Mouse (Mus musculus) testis, postnatal 10 days (tissue): Measurements from ENCODE around the gene Gmnn.

Experiments used
- DNase-seq: peaks from one replicate; pipeline ENCODE4 v3.0.0; 2021; ENCODE audit warnings: low spot score

Gmnn gene

DNA sequence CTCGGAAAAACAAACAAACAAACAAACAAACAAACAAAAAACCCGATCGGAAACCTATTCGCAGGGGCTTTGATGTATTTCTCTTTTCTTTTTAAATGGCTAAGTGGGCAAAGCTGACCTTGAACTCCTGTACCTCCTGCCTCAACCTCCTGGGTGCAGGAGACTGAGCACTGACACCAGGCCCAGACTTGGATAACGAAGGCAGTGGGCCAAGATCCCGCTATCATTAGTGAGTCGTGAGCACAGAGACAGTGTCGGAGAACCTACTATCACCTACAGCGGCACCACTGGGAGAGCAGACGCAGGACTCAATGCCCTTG lies 680 bp downstream of the Gmnn start:
- DNase-seq = no peak

DNA sequence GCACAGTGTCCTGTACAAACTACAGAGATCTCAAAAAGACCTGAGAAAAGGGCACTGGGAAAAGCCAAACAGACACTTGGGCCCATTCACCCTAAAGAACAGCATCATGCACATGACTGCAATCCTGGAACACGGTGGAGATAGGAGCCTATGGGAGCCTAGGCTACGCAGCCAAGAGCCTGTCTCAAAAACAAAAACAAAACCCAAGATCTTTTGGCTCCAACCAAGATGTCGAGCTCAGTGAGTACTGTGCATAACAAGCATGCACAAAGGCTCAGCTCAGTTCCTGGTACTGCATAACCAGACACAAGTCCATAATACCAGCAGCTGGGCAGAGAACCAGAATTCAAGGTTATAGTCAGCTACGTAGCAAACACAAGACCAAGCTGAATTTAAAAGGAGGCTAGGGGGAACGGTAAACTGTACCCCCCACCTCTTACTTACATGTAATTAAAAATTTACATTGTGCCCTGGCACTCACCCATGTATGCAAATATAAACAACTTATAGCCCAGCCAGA lies 1.3 kb downstream of the Gmnn start:
- no peak for DNase-seq

DNA sequence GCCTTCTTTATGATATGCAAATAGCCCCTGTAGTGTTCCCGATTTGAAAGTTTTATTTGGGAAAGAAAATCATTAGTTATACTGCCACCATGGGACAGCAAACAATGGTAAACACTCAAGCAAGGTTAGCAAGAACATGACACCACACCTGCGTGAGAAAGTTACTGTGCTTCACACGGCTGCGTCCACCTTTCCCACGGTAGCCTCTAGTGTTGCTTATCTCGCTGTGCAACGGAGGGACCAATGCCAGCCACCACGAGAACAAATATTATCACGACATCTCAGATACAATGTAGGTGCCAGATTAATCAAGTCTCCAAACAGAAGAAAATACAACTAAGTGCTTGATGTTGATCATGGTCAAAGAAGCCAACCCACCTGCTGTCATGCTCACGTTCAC lies 2.3 kb downstream of the Gmnn start:
- no peak for DNase-seq

DNA sequence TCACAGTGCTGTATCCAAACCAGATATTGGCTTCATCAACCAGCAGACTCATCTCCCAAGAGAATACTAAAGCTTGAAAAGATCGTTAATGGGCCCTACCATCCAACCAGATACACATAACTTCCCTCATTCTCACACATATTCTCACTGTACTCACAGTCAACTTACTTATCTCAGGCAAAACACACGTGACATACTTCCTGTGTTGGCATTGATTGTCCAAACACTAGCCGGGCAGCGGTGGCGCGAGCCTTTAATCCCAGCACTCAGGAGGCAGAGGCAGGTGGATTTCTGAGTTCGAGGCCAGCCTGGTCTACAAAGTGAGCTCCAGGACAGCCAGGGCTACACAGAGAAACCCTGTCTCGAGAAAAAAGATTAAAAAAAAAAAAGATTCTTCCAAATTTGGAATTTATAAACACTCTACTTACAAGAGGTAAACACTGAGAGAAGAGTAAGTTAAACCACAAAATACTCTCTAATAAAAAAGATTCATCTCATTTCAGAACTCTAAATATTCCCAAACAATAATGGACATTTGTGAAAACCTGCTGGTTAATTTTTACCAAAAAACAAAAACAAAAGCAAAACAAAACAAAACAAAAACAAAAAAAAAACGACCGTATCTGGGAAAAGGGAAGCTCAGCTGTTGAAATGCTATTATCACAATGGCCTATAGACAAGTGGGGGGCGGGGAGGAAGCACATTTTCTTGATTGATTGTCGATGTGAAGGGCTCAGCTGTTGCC lies 3.7 kb downstream of the Gmnn start:
- no peak for DNase-seq

DNA sequence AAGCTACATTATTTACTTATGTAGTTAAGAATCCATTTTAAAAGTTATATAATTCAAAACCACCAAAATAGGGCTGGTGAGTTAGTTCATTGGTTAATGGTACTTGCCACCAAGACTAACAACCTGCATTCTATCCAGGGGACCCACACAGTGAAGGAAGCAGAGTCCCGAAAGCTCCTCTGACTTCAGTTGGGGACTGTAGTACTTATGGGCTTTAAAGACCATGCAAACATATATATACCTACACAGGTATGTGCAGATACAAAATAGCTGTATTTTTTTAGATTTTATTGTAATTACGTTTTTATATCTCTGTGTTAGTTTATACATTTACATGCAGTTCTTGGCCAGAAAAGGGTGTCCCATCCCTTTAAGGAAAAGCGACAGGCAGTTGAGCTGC lies 5.0 kb downstream of the Gmnn start:
- DNase-seq = no peak

DNA sequence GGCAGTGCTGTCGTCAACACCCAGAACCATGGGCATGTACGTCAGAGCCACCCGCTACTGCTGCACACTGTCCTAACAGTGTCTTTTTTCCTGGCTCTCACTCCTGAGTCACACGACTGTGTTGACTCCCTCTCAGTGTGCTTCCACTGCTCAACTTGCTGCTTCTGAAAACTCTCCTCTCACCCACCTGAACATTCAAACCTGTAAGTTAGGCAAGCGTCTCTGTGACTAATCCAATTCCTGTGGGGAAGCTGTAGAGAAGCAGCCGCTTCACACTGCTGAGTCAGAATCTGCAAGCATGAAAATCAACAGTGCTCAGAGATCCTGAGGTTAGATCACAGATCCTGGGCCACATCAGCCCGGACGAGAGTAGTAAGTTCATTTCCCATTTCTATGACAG lies 10.3 kb downstream of the Gmnn start:
- no peak for DNase-seq

DNA sequence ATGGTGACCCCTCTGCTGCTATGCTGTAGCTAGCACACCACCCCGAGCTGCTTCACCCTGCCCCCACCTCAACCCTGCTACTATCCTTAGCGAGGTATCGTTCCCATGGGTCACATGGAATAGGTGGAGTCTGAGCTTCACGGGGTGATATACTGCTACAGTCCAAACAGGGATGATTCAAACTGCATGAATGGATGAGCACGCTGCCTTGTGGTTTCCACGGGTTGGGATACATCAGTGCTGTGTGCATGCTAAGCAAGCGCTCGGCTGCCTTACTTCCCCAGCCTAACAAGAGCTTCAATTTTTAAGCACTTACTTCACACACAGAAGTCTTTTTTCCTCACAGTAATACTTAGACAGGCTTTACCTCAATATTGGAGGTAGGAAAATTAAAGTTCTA lies 10.9 kb downstream of the Gmnn start:
- DNase-seq = no peak

DNA sequence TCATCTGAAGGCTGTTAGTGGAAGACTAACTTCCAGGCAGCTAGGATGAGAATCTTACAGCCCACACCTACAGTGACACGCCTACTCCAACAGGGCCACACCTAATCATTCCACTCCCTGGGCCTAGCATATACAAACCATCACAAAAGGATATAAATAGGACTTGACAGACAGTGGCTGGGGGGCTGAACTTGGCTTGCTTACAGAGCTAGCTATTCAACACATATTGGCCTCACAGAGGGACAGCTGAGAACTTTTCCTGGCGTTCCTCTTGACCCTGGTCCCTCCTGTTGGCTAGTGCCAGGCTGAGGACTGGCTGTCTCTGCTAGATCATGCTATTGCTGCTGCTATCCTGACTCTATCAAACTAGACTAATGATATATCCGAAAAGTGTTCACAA lies 13.9 kb downstream of the Gmnn start:
- peak; percentile 26 for DNase-seq

DNA sequence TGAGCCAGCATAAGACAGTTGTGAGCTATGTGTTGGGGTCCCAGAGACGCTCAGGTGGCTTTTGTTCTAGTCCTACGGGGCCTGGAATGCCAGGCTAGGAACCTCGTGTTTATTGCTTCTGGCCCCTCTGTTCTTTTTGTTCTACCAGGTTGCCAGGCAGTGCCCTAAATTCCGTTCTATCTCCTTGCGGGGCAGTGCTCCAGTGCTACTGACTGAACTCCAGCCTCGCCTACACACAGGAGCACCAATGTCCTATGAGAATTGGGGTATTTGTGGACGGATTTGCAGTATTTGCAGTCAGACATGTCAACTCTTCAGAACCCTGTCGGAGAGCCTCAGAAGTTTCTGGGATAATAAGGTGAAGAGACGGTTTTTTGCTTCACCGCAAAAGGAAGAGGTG lies 20.7 kb downstream of the Gmnn start, which contains the start of gene Armh2:
Armh2 (plus strand) TSS at position 205 of the 400 bp plus-strand sequence.
- no peak for DNase-seq

DNA sequence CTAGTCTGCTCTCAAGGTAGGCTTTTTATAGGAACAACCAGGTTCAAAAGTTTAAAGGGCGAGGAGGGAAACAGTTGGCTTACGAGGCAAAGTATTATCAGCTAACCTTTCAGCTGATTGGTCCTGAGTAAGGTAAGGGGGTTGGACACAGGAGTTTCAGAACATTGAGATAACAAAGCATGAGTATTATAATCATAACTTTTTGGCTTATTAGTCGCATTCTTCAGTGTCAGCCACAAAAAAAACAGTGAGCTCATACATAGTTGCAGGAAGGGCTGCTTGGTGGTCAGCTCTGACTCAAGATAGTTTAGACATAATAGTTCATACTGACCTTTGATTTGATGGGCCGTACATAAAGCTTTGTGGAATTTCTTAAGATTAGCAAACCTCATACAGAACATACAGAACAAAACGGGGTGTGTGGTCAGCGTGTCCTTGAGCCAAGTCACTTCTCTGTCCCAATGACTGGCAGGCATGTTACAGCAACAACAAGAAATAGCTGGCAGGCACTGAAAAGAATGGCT lies 26.1 kb downstream of the Gmnn start:
- no peak for DNase-seq

DNA sequence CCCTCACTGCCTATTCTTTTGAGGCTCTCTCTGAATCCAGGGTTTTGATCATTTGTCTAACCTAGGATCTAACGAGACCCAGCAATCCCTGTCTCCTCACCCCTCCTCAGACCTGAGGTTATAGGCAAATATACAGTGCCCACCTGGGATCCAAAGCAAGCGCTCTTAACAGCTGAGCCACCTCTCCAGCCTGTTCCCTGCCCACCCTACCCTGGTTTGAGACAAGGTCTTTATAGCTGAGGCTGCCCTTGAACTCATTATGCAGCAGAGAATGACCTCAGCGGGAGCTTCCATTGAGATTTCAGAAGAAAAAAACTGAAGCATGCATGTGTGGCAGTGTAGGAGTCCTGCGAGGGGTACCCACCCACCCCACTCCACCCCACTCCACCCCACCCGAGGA lies 27.2 kb downstream of the Gmnn start:
- no peak for DNase-seq

DNA sequence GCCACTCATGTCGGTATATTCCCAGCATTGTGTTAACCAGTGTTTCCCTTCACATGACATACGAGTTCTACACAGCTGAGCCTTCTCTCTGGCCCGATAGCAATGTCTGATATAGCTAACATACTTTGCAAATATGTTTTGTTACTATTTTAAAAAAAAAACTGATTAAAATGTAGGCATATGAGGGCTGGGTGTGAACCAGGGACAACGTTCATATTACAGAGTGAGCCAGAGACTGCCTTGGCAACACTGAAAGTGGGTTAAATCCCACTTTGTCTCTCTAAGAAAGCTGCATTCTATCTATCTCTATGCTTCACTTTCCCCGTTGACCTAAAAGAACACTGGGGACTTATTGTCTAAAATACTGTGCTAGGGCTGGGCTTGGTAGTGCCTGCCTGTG lies 32.6 kb downstream of the Gmnn start:
- DNase-seq = no peak

DNA sequence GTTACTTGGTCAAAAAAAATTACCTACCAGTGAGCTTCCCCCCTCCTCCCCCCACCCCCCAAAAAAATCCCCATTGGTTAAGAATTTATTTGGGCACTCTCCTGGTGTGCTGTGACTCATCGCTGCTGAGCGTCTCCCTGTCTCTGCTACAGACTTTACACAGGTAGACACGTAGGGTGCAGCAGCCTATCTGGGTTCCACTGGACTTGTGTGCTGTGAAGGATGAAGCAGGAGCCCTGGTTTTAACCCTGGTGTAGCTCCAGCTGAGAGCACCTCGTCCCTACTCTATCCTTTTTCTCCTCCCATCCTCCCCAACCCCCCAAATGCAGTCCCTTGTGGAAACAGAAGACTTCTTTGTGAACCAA lies 37.3 kb downstream of the Gmnn start:
- DNase-seq = no peak

DNA sequence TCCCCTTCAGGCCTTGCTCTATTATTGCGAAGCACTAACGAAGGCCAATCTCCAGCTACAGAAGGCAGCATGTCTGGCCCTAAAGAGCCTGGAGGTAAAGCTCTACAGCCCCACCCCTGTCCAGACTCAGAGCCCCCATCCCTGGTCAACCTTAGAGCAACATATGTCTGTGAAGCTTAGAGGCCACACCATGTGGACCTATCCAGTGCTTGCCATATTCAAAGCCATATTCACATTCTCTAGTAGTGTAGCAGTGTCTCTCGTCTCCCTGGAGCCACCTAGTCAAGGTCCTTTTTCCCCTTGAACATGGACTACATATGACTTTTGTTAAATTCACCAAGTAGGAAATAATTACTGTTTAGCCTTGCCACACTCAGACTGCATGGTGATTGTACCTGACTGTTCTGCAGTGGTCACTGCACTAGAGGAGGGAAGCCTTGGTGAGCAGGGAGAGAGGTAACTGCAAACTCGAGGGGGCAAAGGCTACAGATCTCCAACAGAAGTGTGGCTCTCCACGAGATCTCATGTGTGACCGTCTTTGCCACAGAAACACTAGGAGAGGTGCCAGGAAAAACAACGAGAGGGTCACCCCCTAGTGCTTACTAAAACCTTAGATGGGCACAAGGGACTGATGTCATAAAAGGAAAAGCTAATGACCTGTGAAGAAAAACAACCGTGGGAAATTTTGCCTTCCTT lies 37.9 kb downstream of the Gmnn start:
- no peak for DNase-seq

DNA sequence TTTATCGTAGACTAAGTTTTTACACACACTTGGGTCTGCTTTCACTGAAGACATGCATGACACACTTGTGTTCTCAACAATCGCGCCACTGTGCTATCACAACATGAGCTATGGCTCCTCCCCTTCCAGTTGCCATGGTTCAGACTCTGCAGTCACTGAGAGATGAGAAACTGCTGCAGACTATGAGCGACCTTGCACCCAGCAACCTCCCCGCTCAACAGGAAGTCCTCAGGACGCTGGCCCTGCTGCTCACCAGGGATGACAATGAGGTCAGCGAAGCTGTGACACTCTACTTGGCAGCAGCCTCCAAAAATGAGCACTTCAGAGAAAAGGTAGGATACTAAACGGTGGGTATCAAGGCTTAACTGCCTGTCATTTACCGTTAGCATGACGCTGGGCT lies 40.2 kb downstream of the Gmnn start:
- no peak for DNase-seq

DNA sequence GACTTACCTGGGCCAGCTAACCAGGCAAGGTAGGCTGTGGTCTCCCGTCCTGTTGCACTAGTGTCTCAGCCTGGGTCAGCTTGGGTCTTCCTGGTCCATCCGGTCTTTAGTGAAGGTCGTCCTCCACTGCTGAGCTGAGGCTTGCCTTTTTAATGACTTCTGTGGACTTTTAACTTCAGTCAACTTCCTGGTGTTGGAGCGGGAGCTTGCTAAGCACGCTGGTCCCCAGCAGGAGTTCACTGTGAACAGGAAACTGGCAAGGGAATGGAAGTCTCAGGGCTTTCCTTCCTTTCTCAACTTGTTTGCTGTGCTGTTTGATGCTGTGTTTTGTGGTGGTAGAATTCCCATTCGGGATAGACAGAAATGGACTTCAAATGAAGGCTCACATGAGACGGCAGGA lies 44.0 kb downstream of the Gmnn start:
- DNase-seq = no peak

DNA sequence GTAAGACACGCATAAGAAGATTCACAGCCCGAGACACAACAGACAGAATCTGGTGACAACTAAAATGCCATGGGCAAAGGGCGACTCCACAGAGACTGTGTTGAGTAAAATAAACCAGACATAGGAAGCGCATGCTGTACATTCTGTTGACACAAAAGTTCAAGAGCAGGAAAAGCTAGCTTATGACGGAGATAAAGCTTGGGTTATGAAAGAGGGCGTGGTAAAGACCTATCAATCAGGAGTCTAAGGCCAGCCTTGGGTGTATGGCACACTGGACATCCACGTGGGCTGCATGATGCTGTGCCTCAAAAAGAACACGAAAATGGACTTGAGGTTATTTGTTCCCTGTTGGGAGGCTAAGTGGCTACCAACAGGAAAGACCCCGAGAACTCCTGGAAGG lies 45.3 kb downstream of the Gmnn start:
- DNase-seq = no peak

DNA sequence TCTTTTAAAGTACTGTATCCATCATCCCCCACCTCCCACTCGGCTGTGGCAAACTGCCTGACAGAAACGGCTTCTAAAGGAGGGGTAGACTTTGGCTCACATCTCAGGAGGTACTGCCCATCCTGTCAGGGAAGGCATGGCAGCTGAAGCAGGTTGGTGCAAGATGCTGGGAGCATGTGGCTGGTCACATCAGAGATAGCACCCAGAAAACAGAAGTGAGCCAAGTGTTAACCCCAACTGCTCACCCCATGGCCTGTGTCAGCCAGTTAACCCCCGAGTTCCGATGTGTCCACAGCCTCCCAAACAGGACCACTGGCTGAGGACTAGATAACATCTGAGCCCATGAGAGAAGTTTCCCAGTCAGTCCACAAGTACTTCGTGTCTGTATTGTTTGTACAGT lies 46.1 kb downstream of the Gmnn start:
- DNase-seq = no peak

DNA sequence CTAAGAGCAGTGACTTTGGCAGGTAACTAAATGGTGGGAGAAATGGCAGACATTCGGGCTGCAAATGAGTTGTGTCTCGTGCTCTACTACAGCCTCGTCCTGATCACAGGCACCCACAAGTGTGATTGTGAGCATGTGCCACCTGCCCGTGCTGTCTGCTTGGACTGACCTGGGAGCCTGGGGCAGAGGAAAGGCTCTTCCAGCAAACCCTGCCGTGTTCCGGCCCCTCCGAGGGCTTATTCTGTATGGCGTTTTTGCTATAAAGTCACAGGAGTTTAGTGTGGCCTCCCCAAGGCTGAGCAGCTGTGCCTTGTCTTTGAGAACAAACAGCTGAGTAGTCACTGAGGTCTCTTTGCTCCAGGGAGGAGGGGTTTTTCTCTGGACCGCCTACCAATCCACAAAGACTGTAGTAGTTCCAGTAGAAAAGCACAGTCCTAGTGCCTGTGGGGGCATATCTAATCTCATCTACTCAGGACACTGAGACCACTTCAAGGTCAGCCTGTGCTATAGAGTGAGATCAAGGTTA lies 47.3 kb downstream of the Gmnn start:
- DNase-seq = no peak

DNA sequence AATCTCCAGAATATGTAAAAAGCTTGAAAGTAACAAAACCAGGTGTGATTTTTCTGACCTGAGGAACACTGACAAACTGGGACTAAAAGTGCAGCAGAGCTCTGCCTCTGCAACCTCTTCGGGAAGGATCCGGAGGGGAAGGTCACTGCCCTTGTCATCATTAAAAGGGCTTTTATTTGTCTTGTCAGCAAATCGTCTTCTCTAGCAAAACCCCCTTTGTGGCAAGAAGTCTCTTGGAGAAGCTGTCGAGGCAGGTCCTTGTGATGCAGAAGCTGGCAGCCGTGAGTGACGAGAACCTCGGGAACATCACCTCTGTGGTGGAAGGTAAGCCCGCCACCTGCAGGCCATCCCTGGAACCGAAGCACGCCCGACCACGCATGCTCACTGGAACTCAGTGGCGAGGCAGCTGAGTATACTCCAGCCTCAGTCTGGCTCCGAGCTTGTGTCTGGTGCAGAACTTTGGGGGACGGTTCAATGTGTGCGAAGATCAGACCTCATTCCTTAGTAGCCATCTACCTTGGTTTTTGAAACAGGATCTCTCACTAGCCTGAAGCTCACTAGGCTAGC lies 48.2 kb downstream of the Gmnn start:
- peak; percentile 94 for DNase-seq

DNA sequence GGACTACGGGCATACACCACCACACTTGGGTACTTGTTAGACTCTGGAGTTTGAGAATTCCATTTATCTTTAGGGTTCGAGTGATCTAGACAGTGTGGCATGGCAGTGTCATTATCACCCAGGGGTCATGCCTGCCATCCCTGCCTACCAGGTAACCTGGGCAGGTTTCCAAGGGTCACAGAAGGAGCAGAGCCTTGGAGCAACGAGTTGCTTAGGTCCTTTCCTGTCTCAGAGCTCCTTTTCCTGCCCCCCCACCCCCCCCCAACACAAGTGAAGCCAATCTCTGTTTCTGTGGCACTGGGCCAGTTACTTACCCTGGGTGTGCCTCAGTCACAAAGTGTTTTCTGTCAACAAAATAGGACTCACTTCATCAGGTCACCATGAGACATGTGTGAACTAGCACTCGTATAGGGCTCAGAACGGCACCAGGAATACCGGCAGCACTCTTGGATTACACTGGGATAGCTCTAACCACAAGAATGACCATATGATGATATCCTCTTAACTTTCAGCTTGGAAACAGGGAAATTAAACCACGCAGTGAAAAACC lies 49.1 kb downstream of the Gmnn start:
- no peak for DNase-seq

DNA sequence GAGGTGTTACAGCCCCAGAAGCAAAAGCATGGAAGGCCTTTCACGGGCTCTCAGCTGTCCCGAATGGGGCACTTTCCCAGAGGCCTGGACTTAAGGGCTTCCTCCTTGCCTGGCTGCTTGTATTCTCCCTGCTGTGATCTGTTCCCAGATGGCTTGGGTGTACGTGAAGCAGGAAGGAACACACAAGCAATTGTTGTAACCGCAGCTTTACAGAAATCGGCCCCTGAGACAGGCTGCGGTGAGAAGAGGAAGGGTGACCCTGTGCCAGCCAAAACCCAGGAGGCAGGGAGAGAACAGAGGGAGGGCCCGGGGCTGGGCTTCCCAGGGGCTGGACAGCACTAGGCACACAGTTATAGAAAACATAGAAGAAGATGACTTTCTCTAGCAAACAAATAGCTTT lies 50.8 kb downstream of the Gmnn start:
- DNase-seq = no peak
